Mouse (Mus musculus): ENCODE data around the gene Mink1. TPM values are rescaled to one million over a fixed set of nuclear protein-coding genes. Genes with fewer than 3 reads are reported as not detected.
"Not testable (repeated sequence)": the region's sequence is repeated elsewhere in the genome, so short reads cannot be mapped to it uniquely, and the experiment has no call there.

The Mink1 gene
- polyA plus RNA-seq, 1 experiment from 2014 or later = 14.2 TPM

DNA sequence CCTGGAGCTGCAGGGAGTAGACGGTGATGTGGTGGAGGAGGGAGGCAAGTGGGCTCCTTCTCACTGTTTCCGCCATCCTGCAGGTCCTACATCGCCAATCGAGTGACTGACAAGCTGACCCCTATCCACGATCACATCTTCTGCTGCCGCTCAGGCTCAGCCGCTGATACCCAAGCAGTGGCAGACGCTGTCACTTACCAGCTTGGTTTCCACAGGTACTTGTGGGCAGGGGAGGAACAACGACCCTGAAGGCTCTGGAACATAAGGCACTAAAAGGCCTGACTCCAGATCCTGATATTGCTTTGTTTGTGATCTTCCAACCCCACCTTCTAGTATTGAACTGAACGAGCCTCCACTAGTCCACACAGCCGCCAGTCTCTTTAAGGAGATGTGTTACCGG is 36.5 kb upstream of the Mink1 start:
- Histone ChIP-seq H3K4me3 (replicated peaks) (peak overlapping the region; percentile 72), H3K4me2 (replicated peaks) (peak overlapping the region; percentile 87), H3K27me3 (no peaks in the 10 kb centered on the region), H3K9ac (replicated peaks) (peak overlapping the region; percentile 81), H3K9me3 (no peaks in the 10 kb centered on the region), H3K27ac (no peak overlapping the region), H3K4me1 (replicated peaks) (peaks cover 20% of the 10 kb centered on the region), H3K36me3 (peaks cover 31% of the 10 kb centered on the region)
- ATAC-seq = no peak
- 90% methylated on average over 12 of the region's 12 CpGs for whole genome bisulfite sequencing

DNA sequence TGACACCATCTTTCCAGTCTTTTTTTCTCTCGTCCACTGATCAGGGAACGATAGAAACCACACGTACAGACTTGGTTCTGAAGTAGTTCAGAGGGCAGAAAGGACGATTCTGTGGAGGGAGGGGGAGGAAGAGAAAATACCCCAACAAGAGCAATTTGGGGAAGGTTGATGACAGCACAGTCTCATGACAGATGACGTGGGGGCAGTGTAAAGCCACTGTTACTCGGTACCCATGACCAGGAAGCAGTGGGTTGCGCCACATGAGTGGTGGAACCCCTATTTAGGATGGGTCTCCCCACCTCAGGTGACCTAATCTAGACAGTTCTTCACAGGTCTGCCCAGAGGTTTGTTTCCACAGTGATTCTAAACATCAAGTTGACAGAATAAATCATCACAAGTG is 34.1 kb upstream of the Mink1 start:
- 87% methylated on average over 7 of the region's 7 CpGs for WGBS
- H3K36me3 ChIP-seq = peaks cover 31% of the 10 kb centered on the region
- H3K4me2 ChIP-seq (replicated peaks) = no peak overlapping the region
- no peak overlapping the region for H3K4me3 ChIP-seq (replicated peaks)
- no peak overlapping the region for H3K9ac ChIP-seq (replicated peaks)
- H3K9me3 ChIP-seq = no peaks in the 10 kb centered on the region
- H3K4me1 ChIP-seq (replicated peaks) = peaks cover 20% of the 10 kb centered on the region
- H3K27me3 ChIP-seq = no peaks in the 10 kb centered on the region
- ATAC-seq = no peak
- no peak overlapping the region for H3K27ac ChIP-seq

DNA sequence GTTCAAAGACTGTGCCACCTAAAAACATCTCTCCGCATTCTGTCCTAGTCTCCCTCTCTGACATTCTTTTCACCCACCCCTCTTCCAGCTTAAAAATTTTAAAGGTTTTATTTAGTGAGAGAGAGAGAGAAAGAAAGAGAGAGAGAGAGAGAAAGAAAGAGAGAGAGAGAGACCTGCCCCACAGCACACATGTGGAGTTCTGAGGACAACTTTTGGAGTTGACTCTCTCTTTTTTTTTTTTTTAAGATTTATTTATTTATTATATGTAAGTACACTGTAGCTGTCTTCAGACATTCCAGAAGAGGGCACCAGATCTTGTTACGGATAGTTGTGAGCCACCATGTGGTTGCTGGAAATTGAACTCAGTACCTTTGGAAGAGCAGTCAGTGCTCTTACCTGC is 31.6 kb upstream of the Mink1 start:
- ATAC-seq; H3K4me2 ChIP-seq (replicated peaks); H3K27ac ChIP-seq; H3K9ac ChIP-seq (replicated peaks); H3K27me3 ChIP-seq; H3K4me3 ChIP-seq (replicated peaks); H3K9me3 ChIP-seq: not testable (repeated sequence)
- 82% methylated on average over 2 of the region's 2 CpGs for WGBS
- Histone ChIP-seq H3K36me3 (peaks cover 31% of the 10 kb centered on the region), H3K4me1 (replicated peaks) (peaks cover 13% of the 10 kb centered on the region)

DNA sequence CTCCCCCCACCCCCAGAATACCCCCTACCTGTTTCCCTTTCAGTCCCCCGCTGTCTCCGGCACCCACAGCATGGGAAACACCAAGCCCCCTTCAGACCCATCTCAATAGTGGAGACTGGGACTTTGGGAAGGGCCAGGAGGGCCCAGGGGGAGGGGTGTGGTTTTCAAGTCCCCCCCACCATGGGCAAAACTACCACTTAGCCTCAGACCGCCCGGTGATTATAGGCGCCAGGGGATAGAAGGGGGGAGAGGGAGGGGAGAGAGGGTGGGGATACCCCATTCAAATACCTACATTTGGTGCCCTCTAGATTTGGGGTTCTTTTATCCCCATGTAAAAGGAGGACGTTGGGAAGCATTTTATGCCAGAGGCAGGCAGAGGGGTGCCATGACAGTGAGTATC is 29.8 kb upstream of the Mink1 start, which contains the start of gene Gm40193:
Gene Gm40193, minus strand, starts transcription at position 101 of the 400 bp plus-strand sequence.
- H3K27me3 ChIP-seq = peaks cover 5% of the 10 kb centered on the region; the same call in 1 of the 2 replicates

DNA sequence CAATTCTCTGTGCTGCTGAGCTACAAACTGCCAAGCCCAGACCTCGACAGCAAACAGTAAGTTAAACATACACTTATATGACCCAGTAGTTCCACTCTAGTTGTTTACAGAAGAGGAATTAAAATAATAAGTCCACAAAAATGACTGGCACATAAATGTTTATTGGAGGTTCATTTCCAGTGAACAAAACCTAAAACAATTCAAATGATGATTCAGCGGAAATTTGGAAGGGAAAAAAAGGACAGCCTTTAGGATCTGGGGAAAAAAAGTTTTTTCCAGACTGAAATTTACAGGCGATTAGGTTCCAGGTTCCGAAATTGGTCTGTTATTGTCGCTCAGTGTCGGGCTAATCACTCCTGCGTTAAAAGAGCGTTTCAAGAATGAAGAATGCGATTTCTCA is 23.3 kb upstream of the Mink1 start:
- peaks cover 10% of the 10 kb centered on the region for H3K4me1 ChIP-seq (replicated peaks)
- peaks cover 37% of the 10 kb centered on the region for H3K27me3 ChIP-seq
- peak overlapping the region; percentile 77 for H3K4me2 ChIP-seq (replicated peaks)
- H3K9ac ChIP-seq (replicated peaks) = peak overlapping the region; percentile 66; the same call in 1 of the 2 replicates
- 17% methylated on average over 9 of the region's 9 CpGs for WGBS
- ATAC-seq = no peak
- H3K27ac ChIP-seq = no peak overlapping the region
- H3K36me3 ChIP-seq = no peaks in the 10 kb centered on the region
- peak overlapping the region; percentile 54 for H3K4me3 ChIP-seq (replicated peaks)
- H3K9me3 ChIP-seq = no peaks in the 10 kb centered on the region

More for the DNA sequence above, 29.8 kb upstream of the Mink1 start, which contains the start of gene Gm40193:
- no peak within 1 kb of the TSS for H3K4me2 ChIP-seq (replicated peaks)
- H3K27ac ChIP-seq = no peak within 1 kb of the TSS
- H3K9ac ChIP-seq (replicated peaks) = no peak within 1 kb of the TSS
- ATAC-seq = no peak
- H3K4me1 ChIP-seq (replicated peaks) = no peaks in the 10 kb centered on the region
- H3K9me3 ChIP-seq = no peaks in the 10 kb centered on the region
- H3K36me3 ChIP-seq = peaks cover 15% of the 10 kb centered on the region
- H3K4me3 ChIP-seq (replicated peaks) = no peak within 1 kb of the TSS
- 77% methylated on average over 6 of the region's 6 CpGs for WGBS

DNA sequence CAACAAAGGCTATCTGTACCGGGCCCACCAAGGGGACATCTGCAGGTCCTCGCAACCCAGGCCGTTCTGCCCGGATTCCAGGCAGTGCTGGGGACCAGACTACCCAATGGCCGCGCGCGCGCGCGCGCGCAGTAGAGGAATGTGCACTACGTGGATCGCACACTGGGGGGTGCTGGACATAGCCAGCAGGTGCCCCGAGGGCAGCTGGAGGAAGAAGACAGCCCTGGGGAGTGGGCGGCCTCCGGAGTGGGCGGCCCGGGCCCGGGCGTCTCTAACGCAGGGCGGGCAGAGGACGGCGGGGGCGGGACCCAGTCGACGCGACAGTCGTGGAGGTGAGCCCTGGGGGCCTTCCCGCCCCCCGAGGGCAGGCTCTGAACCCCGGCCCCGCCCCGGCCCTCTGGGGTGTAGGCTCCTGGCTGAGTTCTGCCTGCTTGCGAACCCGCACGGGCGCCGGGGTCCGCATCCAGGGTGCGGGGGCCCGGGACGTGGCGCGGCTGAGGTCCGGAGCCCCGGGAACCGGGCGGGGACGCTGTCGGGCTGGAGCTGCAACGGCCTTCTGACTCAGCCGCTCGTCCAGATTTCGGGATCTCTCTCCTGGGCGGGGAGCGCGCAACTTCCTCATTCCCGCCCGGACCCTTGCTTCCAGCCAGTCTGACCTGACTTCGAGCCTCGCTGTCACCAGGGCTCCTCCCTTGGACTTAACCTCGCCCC is 22.6 kb upstream of the Mink1 start, which contains the start of gene Pld2:
Gene Pld2, plus strand, starts transcription at position 188 of the 711 bp plus-strand sequence.
- H3K9ac ChIP-seq (replicated peaks) = peak within 1 kb of the TSS; percentile 66
- under 1% methylated on average over 64 of the region's 65 CpGs for WGBS
- no peaks in the 10 kb centered on the region for H3K36me3 ChIP-seq
- H3K4me2 ChIP-seq (replicated peaks) = peak within 1 kb of the TSS; percentile 77
- no peak within 1 kb of the TSS for H3K27ac ChIP-seq
- peak; percentile 91 for ATAC-seq
- H3K4me3 ChIP-seq (replicated peaks) = peak within 1 kb of the TSS; percentile 54
- no peaks in the 10 kb centered on the region for H3K9me3 ChIP-seq
- H3K4me1 ChIP-seq (replicated peaks) = peaks cover 10% of the 10 kb centered on the region
- peaks cover 37% of the 10 kb centered on the region for H3K27me3 ChIP-seq

DNA sequence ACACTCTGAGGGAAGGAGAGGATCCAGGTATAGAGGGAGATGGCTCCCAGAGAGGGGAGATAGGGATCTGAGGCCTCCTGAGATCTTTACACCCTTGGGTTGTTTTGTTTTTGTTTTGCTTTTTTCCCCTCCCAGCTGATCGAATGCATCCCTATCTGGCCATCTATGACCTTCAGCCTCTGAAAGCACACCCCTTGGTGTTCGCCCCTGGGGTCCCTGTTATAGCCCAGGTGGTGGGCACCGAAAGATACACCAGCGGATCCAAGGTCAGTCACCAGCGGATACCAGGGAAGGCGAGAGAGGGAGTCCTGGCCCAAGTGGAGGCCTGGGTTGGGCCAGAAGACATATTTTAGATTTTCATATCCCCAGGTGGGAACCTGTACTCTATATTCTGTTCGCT is 21.8 kb upstream of the Mink1 start:
- Histone ChIP-seq H3K36me3 (no peaks in the 10 kb centered on the region), H3K9ac (replicated peaks) (no peak overlapping the region; the same call in 1 of the 2 replicates), H3K4me3 (replicated peaks) (peak overlapping the region; percentile 54; the same call in 1 of the 2 replicates), H3K27me3 (peaks cover 37% of the 10 kb centered on the region), H3K9me3 (no peaks in the 10 kb centered on the region), H3K4me2 (replicated peaks) (peak overlapping the region; percentile 77), H3K27ac (no peak overlapping the region), H3K4me1 (replicated peaks) (peaks cover 10% of the 10 kb centered on the region)
- ATAC-seq = no peak
- WGBS = 90% methylated on average over 7 of the region's 7 CpGs

DNA sequence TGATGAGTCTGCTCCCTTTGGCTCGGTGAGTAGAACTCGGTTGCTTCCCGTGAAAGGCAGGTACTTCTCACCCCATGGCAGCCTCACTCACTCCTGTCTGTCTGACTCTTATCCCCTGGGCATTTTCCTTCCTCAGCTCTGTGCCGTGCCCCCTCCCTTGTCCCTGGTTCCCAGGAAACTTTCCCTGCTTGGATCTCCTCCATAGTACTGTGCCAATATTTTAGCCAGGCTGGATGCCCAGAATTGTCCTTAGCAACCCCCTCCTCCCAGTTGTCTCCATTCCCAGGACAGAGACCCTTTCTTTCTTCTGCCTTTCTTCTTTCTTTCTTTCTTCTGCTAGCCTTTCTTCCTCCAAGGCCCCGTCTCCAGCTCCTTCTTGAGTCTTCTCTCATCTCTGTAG is 21.3 kb upstream of the Mink1 start:
- Histone ChIP-seq H3K4me3 (replicated peaks) (no peak overlapping the region), H3K4me1 (replicated peaks) (peaks cover 10% of the 10 kb centered on the region), H3K36me3 (no peaks in the 10 kb centered on the region), H3K9me3 (no peaks in the 10 kb centered on the region), H3K27me3 (peaks cover 37% of the 10 kb centered on the region), H3K9ac (replicated peaks) (no peak overlapping the region), H3K4me2 (replicated peaks) (no peak overlapping the region), H3K27ac (no peak overlapping the region)
- ATAC-seq = no peak
- 77% methylated on average over 5 of the region's 5 CpGs for WGBS

DNA sequence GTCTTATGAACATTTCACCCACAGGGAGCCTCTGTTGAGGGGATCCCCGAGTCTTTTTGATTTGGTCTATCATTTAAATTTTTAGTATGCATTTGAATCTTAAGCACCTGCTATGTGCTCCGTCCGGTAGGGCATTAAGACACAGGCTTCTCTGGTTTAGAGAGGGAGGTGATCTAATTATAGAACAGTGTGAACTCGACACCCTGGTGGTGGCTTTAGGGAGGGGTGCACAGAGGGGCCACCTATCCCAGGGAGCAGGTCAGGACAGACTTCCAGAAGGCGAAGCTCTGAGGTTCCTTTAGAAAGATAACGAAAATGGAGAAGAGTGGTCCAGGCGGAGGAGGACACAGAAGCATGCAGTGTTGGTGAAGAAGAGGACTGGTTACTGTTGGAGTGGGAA is 18.2 kb upstream of the Mink1 start:
- no peak overlapping the region for H3K4me2 ChIP-seq (replicated peaks)
- no peak overlapping the region for H3K9ac ChIP-seq (replicated peaks)
- 71% methylated on average over 7 of the region's 7 CpGs for WGBS
- no peaks in the 10 kb centered on the region for H3K9me3 ChIP-seq
- H3K27ac ChIP-seq = no peak overlapping the region
- no peaks in the 10 kb centered on the region for H3K36me3 ChIP-seq
- peaks cover 10% of the 10 kb centered on the region for H3K4me1 ChIP-seq (replicated peaks)
- peaks cover 22% of the 10 kb centered on the region for H3K27me3 ChIP-seq
- no peak overlapping the region for H3K4me3 ChIP-seq (replicated peaks)
- ATAC-seq = no peak

DNA sequence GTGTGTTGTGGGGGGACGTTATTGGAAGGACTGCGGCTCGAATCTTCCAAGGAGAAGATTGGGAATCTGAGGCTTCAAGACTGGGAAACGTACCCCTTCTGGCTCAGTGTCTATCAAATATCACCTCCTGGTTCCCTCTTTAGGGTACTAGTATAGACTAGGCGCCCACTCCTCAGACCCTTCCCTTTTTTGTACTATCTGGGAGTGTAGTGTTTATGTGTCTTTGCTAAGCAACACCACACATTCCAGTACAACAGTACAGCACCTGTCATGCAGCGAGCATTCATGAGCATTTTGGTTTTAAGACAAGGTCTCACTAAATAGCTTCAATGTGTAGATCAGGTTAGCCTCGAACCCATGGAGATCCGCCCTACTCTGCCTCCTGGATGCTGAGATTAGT is 11.2 kb upstream of the Mink1 start:
- Histone ChIP-seq H3K9ac (replicated peaks) (no peak overlapping the region), H3K27ac (no peak overlapping the region), H3K9me3 (no peaks in the 10 kb centered on the region), H3K27me3 (no peaks in the 10 kb centered on the region), H3K4me3 (replicated peaks) (no peak overlapping the region), H3K4me2 (replicated peaks) (no peak overlapping the region), H3K4me1 (replicated peaks) (no peaks in the 10 kb centered on the region), H3K36me3 (no peaks in the 10 kb centered on the region)
- WGBS = 93% methylated on average over 8 of the region's 8 CpGs
- no peak for ATAC-seq

DNA sequence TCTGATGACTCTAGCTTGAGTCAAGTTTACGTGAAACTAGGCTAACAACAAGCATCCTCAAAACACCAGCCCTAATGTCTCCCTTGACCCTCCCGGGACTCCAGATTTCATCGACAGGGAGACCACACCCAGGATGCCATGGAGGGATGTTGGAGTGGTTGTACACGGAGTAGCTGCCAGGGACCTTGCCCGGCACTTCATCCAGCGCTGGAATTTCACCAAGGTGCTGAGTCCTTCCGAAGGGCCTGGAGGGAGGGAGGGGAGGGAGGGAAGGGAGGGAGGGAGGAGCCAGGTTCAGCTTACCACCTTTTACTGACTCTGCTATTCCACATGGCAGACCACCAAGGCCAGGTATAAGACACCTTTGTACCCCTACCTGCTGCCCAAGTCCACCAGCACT is 8.7 kb upstream of the Mink1 start:
- Histone ChIP-seq H3K9me3 (no peaks in the 10 kb centered on the region), H3K27me3 (no peaks in the 10 kb centered on the region), H3K4me2 (replicated peaks) (no peak overlapping the region), H3K27ac (no peak overlapping the region), H3K4me3 (replicated peaks) (no peak overlapping the region), H3K4me1 (replicated peaks) (no peaks in the 10 kb centered on the region), H3K9ac (replicated peaks) (no peak overlapping the region), H3K36me3 (no peaks in the 10 kb centered on the region)
- 36% methylated on average over 7 of the region's 7 CpGs for WGBS
- no peak for ATAC-seq

DNA sequence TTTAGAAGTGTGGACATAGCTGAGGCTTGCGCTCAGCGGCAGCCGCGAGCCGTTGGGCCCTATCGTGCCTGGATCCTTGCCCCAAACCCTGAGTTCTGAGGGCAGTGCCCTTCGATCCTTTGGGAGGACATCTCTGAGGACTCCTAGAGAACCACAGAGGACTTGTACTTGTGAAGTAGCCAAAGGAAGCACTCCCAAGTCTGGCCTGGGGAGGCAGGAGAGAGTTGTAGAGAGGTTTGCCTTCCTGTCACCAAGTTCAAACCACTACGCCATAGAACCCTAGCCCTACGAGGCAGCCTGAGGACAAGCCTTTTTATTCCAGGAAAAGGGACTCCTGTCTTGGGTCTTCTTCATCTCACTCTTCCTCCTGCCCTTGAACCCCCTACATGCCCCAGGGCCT is 5.1 kb upstream of the Mink1 start:
- ATAC-seq = no peak
- Histone ChIP-seq H3K4me1 (replicated peaks) (peaks cover 8% of the 10 kb centered on the region), H3K9ac (replicated peaks) (no peak overlapping the region), H3K4me3 (replicated peaks) (no peak overlapping the region), H3K9me3 (no peaks in the 10 kb centered on the region), H3K36me3 (no peaks in the 10 kb centered on the region), H3K4me2 (replicated peaks) (no peak overlapping the region), H3K27ac (no peak overlapping the region), H3K27me3 (no peaks in the 10 kb centered on the region)
- WGBS = 89% methylated on average over 9 of the region's 9 CpGs

DNA sequence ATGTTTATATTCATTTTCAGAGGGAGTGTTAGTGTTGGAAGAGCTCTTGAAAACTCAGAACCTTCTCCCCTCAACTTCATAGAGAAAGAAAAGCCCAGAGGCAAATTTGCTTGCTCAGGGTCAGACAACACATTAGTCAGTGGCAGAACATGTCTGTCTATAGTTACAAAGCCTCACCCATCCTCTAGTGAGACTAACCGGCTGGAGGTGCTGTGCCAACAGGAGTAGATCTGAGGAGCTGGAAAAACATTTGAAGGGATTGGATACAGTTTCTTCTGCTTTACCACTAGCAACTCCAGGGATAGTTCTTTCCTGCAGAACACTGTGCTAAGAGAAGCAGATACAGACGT is 769 bp upstream of the Mink1 start:
- ATAC-seq = no peak
- Histone ChIP-seq H3K4me3 (replicated peaks) (peak overlapping the region; percentile 92), H3K36me3 (no peaks in the 10 kb centered on the region), H3K9ac (replicated peaks) (peak overlapping the region; percentile 94), H3K27ac (peak overlapping the region; percentile 86), H3K27me3 (no peaks in the 10 kb centered on the region), H3K4me2 (replicated peaks) (peak overlapping the region; percentile 95), H3K4me1 (replicated peaks) (peaks cover 45% of the 10 kb centered on the region), H3K9me3 (no peaks in the 10 kb centered on the region)
- 3% methylated on average over 2 of the region's 2 CpGs for WGBS
